Mouse (Mus musculus) forebrain, embryonic 15.5 days (tissue): ENCODE data around the gene Pcx. TPM values are rescaled to one million over a fixed set of nuclear protein-coding genes. Genes with fewer than 3 reads are reported as not detected.

Experiments
- ATAC-seq: fragments of 200-750 bp; cut with Nextera tagmentation; replicated peaks from 2 replicates; pipeline ENCODE4 v1.8.0; 2017; ENCODE audit warnings: mild to moderate bottlenecking, moderate TSS enrichment, moderate library complexity
- H3K27ac ChIP-seq: fragments of 300-500 bp; sonication (generic); replicated peaks from 2 replicates; pipeline ENCODE4 v1.5.1; 2015; ENCODE audit warnings: mild to moderate bottlenecking, inconsistent platforms
- H3K27me3 ChIP-seq: fragments of 300-500 bp; sonication (generic); 2 replicates; pipeline ENCODE4 v1.6.1; 2015; ENCODE audit warnings: inconsistent platforms
- H3K36me3 ChIP-seq: fragments of 300-500 bp; sonication (generic); 2 replicates; pipeline ENCODE4 v1.6.1; 2015; ENCODE audit warnings: mild to moderate bottlenecking, inconsistent platforms
- H3K4me1 ChIP-seq: fragments of 300-500 bp; sonication (generic); 2 replicates; pipeline ENCODE4 v1.6.1; 2015; ENCODE audit warnings: inconsistent platforms
- H3K4me2 ChIP-seq: fragments of 300-500 bp; sonication (generic); replicated peaks from 2 replicates; pipeline ENCODE4 v1.6.1; 2015; ENCODE audit warnings: mild to moderate bottlenecking, inconsistent platforms
- H3K4me3 ChIP-seq: fragments of 300-500 bp; sonication (generic); 2 replicates; pipeline ENCODE4 v1.5.1; 2015; ENCODE audit warnings: mild to moderate bottlenecking, inconsistent platforms
- H3K9ac ChIP-seq: fragments of 300-500 bp; sonication (generic); replicated peaks from 2 replicates; pipeline ENCODE4 v1.6.1; 2015; ENCODE audit warnings: mild to moderate bottlenecking, inconsistent platforms
- H3K9me3 ChIP-seq: fragments of 300-500 bp; sonication (generic); 2 replicates; pipeline ENCODE4 v1.6.1; 2016; ENCODE audit warnings: inconsistent platforms
- WGBS: fragments of 180-500 bp; shearing (Covaris S2); methylation state at CpG from one replicate; pipeline ENCODE4 v1.1.7; 2015; ENCODE audit warnings: mixed read lengths; 5-methylcytosine and 5-hydroxymethylcytosine counted together
- polyA plus RNA-seq: library from polyadenylated mRNA; unstranded; fragments of >200 nt; fragmentation: Nextera tagmentation; extraction: Ambion mirVana; gene quantifications from 2 replicates; pipeline ENCODE4 v1.2.1, GENCODE M21; 2015

The Pcx gene
- polyA plus RNA-seq, 1 experiment from 2014 or later = 28.4 TPM

DNA sequence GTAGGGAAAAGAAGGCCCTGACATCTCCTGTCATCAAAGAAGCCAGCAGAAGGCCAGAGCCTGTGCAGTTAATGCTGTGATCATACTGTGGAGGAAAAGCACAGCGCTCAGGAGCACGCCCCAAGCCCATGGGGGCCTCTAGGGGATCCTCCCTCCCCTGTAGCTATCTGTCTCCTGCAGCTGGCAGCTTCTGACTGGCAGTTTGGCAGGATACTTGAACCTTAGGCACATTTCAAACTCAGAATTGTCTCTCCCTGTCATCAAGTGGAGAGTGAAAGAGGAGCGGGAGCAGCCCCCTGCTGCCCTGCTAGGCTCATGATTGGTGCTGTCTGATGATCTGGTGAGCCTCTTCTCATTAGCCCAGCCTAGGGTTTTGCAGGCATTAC is 48.3 kb downstream of the Pcx start:
- Histone ChIP-seq H3K4me1 (peaks cover 24% of the 10 kb centered on the region), H3K9me3 (no peaks in the 10 kb centered on the region), H3K9ac (no peak overlapping the region; the same call in 1 of the 2 replicates), H3K27me3 (no peaks in the 10 kb centered on the region), H3K27ac (peak overlapping the region; percentile 66), H3K4me3 (no peak overlapping the region), H3K4me2 (no peak overlapping the region), H3K36me3 (no peaks in the 10 kb centered on the region)
- 58% methylated on average over 3 of the region's 3 CpGs for WGBS
- peak; percentile 53 for ATAC-seq

GRCm38 (mm10) chr19:4559011-4559410 is 48.7 kb downstream of the Pcx start:
- peak overlapping the region; percentile 66 for H3K27ac ChIP-seq
- ATAC-seq = no peak
- no peak overlapping the region for H3K9ac ChIP-seq
- H3K4me2 ChIP-seq = no peak overlapping the region
- H3K27me3 ChIP-seq = no peaks in the 10 kb centered on the region
- WGBS = 66% methylated on average over 3 of the region's 3 CpGs
- no peaks in the 10 kb centered on the region for H3K9me3 ChIP-seq
- peaks cover 24% of the 10 kb centered on the region for H3K4me1 ChIP-seq
- H3K36me3 ChIP-seq = no peaks in the 10 kb centered on the region
- H3K4me3 ChIP-seq = no peak overlapping the region

DNA sequence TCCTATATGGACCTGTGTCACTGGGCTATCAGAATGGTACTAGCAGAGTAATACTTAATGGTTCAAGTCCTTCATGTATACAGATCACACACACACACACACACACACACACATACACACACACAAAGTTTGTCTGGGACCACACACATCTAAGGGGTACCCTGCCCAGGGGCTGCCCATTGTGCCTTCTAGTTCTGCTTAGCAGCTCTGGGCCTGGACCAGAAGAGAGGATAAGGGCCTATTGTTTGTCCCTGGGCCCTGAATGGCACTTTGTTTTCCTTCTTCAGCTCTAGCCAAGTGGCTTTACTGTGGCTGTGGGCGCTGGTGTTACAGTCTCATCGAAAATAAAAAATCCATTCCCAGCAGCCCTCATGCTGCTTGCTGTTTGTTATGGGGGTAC is 49.3 kb downstream of the Pcx start:
- H3K27me3 ChIP-seq = no peaks in the 10 kb centered on the region
- ATAC-seq = 0 out of 2 replicates have a peak, but pooled peaks have one; percentile 46
- no peak overlapping the region for H3K4me2 ChIP-seq
- H3K36me3 ChIP-seq = no peaks in the 10 kb centered on the region
- no peak overlapping the region for H3K9ac ChIP-seq
- peaks cover 24% of the 10 kb centered on the region for H3K4me1 ChIP-seq
- no peaks in the 10 kb centered on the region for H3K9me3 ChIP-seq
- no peak overlapping the region; the same call in 1 of the 2 replicates for H3K27ac ChIP-seq
- H3K4me3 ChIP-seq = no peak overlapping the region
- 13% methylated on average over 2 of the region's 2 CpGs for WGBS

DNA sequence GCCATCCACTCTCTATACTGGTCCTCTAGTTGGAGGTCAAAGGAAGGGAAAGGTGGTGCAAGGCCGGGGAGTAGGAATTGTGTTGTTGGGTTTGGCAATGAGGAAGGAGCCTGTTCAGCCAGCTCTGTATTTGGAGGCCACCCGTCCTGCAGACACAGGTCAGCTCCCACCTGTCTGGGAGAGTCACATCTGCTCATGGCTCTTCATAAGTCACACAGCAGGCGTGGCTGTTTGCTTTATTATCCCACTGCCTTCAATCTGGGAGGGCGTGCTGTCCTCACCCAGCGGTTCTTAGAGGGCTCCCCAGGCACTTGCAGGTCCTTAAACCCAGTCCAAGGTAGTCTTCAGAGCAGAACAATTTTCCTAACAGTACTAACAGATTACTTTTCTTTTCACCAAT is 49.9 kb downstream of the Pcx start:
- Histone ChIP-seq H3K4me2 (no peak overlapping the region), H3K9ac (no peak overlapping the region), H3K4me1 (peaks cover 24% of the 10 kb centered on the region), H3K36me3 (no peaks in the 10 kb centered on the region), H3K9me3 (no peaks in the 10 kb centered on the region), H3K27me3 (no peaks in the 10 kb centered on the region), H3K4me3 (no peak overlapping the region), H3K27ac (no peak overlapping the region)
- 84% methylated on average over 5 of the region's 5 CpGs for WGBS
- ATAC-seq = no peak

DNA sequence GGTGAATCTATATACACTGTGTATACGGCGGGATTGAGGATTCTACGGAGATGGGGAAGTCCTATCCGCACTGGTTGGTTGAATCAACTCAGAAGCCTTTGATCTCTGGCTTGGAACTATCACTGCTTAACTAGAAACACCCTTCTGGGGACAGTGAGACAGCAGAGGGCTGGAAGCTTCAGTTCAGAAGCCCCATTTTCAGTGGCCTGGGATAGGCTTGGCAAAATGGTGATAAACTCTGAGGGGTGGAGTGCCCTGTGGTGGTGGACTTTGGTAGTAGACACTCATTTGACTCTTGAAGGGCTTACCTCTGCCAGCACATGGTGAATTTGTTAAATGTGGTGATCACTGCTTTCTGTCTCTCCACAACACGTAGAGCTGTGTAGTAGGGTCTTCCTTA is 55.4 kb downstream of the Pcx start:
- 92% methylated on average over 5 of the region's 5 CpGs for WGBS
- H3K27me3 ChIP-seq = no peaks in the 10 kb centered on the region

DNA sequence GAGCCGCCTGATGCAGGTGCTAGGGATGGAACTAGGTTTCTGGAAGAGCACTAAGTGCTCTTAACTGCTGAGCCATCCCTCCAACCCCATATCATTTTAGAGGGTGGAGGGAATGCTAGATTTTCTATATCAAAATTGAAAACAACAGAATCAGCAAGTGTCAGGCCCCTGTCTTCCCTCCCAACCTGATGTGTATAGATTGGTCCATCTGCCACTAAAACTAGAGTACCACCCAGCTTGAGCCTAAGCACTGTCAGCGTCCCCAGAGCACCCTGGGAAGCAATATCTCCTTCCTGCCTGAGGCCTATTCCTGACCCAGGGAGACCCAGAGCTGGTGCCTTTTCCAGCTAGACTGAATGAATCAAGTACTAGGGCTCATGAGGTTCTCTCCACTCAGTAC is 56.6 kb downstream of the Pcx start:
- peaks cover 13% of the 10 kb centered on the region for H3K4me1 ChIP-seq
- H3K9me3 ChIP-seq = no peaks in the 10 kb centered on the region
- H3K4me3 ChIP-seq = no peak overlapping the region
- no peak overlapping the region for H3K9ac ChIP-seq
- H3K27me3 ChIP-seq = no peaks in the 10 kb centered on the region
- 79% methylated on average over 2 of the region's 2 CpGs for WGBS
- no peak for ATAC-seq
- H3K4me2 ChIP-seq = no peak overlapping the region
- no peaks in the 10 kb centered on the region for H3K36me3 ChIP-seq
- H3K27ac ChIP-seq = no peak overlapping the region

More for the DNA sequence above, 55.4 kb downstream of the Pcx start:
- ATAC-seq = no peak
- no peak overlapping the region for H3K27ac ChIP-seq
- peaks cover 3% of the 10 kb centered on the region; the same call in 1 of the 2 replicates for H3K4me1 ChIP-seq
- H3K36me3 ChIP-seq = no peaks in the 10 kb centered on the region
- H3K4me3 ChIP-seq = no peak overlapping the region
- H3K4me2 ChIP-seq = no peak overlapping the region
- no peaks in the 10 kb centered on the region for H3K9me3 ChIP-seq
- no peak overlapping the region for H3K9ac ChIP-seq

DNA sequence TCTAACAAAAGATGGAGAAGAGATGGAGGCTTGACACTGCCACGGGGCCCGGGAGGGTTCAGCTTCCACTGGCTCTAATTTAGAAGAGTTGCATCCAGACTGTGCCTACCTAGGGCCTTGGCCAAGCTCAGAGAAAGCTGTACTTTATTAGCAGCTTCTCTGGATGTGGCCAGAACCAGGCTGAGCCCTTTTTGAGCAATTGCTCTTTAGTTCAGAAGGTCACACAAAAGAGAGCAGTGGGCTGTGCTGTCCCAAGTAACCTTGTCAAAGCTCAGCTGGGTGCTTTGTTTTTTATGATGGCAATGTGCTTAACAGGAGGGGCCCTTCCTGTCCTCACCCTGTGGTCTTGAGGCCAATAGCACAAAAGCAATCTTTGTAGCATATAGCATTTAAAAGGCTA is 57.4 kb downstream of the Pcx start:
- Histone ChIP-seq H3K4me2 (no peak overlapping the region), H3K9me3 (no peaks in the 10 kb centered on the region), H3K9ac (no peak overlapping the region), H3K4me3 (no peak overlapping the region), H3K27me3 (no peaks in the 10 kb centered on the region), H3K27ac (no peak overlapping the region), H3K36me3 (no peaks in the 10 kb centered on the region), H3K4me1 (peaks cover 17% of the 10 kb centered on the region)
- WGBS = 89% methylated on average over 2 of the region's 2 CpGs
- no peak for ATAC-seq

DNA sequence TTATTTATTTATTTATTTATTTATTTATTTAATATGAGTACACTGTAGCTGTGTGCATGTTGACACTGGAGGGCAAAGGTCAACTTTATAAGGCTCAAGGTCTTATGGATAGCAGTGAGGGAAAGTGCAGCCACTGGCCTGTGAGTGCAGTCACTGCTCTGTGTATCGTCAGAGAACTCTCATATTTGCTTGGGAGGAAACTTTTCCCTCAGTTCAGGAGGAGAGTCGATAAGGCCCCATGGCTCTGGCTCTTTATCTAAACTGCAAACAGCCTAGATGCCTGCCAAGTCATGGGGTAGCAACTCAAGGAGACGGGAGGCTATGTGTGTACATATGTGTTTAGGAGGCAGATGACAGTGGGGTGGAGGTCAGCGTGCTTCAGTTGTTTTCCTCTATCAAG is 58.6 kb downstream of the Pcx start:
- no peaks in the 10 kb centered on the region for H3K9me3 ChIP-seq
- H3K36me3 ChIP-seq = no peaks in the 10 kb centered on the region
- H3K4me2 ChIP-seq = no peak overlapping the region
- H3K27ac ChIP-seq = no peak overlapping the region
- WGBS = 78% methylated on average over 4 of the region's 4 CpGs
- no peak overlapping the region for H3K9ac ChIP-seq
- peaks cover 17% of the 10 kb centered on the region for H3K4me1 ChIP-seq
- no peaks in the 10 kb centered on the region for H3K27me3 ChIP-seq
- no peak for ATAC-seq
- H3K4me3 ChIP-seq = no peak overlapping the region

GRCm38 (mm10) chr19:4569356-4570236 is 59.3 kb downstream of the Pcx start:
- Histone ChIP-seq H3K9ac (no peak overlapping the region), H3K9me3 (no peaks in the 10 kb centered on the region), H3K27me3 (no peaks in the 10 kb centered on the region), H3K36me3 (no peaks in the 10 kb centered on the region), H3K4me2 (no peak overlapping the region), H3K4me3 (no peak overlapping the region), H3K4me1 (peaks cover 17% of the 10 kb centered on the region), H3K27ac (no peak overlapping the region)
- 74% methylated on average over 17 of the region's 17 CpGs for WGBS
- no peak for ATAC-seq

DNA sequence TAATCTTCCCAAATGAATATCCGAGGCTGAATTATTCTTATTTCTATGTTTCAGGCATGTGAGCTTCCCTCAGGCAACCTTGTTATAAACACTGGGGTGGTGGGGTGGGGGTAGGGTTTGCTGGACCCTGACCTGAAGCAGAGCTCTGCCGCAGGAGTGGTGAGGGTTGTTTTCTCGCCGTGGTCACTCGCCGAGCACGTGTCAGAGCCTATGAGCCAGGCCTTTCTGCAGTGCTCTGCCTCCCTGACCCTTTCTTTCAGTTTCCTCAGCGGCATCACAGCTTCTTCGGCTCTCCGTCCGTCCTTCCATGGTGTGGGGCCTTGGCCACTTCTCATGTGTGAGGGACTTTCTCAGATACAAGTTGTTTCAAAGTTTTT is 60.0 kb downstream of the Pcx start:
- H3K9me3 ChIP-seq = no peaks in the 10 kb centered on the region
- no peak overlapping the region for H3K4me3 ChIP-seq
- WGBS = 91% methylated on average over 11 of the region's 11 CpGs
- no peaks in the 10 kb centered on the region for H3K27me3 ChIP-seq
- no peak for ATAC-seq
- H3K4me2 ChIP-seq = no peak overlapping the region
- H3K9ac ChIP-seq = no peak overlapping the region
- peaks cover 17% of the 10 kb centered on the region for H3K4me1 ChIP-seq
- H3K27ac ChIP-seq = no peak overlapping the region
- no peaks in the 10 kb centered on the region for H3K36me3 ChIP-seq

- Histone ChIP-seq H3K27ac (no peak overlapping the region), H3K9ac (no peak overlapping the region), H3K4me2 (no peak overlapping the region), H3K4me3 (no peak overlapping the region), H3K36me3 (no peaks in the 10 kb centered on the region), H3K27me3 (no peaks in the 10 kb centered on the region), H3K4me1 (peaks cover 17% of the 10 kb centered on the region), H3K9me3 (no peaks in the 10 kb centered on the region)
- ATAC-seq = no peak
- WGBS = 89% methylated on average over 6 of the region's 6 CpGs
Observed at GRCm38 (mm10) chr19:4570815-4571214, 60.5 kb downstream of the Pcx start.

GRCm38 (mm10) chr19:4571658-4572057 is 61.4 kb downstream of the Pcx start:
- peak overlapping the region; percentile 21; the same call in 1 of the 2 replicates for H3K27ac ChIP-seq
- no peak overlapping the region for H3K9ac ChIP-seq
- no peak overlapping the region for H3K4me2 ChIP-seq
- no peaks in the 10 kb centered on the region for H3K9me3 ChIP-seq
- no peak overlapping the region for H3K4me3 ChIP-seq
- WGBS = 20% methylated on average over 1 of the region's 1 CpGs
- ATAC-seq = no peak
- H3K27me3 ChIP-seq = no peaks in the 10 kb centered on the region
- H3K36me3 ChIP-seq = no peaks in the 10 kb centered on the region
- H3K4me1 ChIP-seq = peaks cover 17% of the 10 kb centered on the region

DNA sequence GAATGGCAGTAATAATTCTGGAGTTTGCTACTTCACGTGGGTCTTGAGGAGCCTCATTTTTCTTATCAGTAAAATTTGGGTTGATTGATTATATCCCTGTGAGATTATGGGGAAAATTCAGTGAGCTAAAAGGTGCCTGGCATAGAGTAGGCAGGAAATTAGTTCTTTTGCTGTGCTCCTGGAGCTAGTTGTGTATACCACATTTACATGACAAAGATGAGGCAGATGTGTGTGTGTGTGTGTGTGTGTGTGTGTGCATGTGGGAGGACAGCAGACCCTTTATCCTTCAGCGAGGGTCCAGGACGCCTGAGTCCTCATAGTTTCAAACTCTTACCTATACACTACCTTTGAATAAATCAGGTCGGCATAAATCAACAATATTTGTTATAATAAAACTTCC is 61.8 kb downstream of the Pcx start:
- H3K27ac ChIP-seq = 0 out of 2 replicates have a peak overlapping the region, but pooled peaks have one; percentile 21
- H3K4me2 ChIP-seq = no peak overlapping the region
- H3K9ac ChIP-seq = no peak overlapping the region
- no peaks in the 10 kb centered on the region for H3K27me3 ChIP-seq
- H3K4me1 ChIP-seq = peaks cover 17% of the 10 kb centered on the region
- ATAC-seq = peak; percentile 38; the same call in 1 of the 2 replicates
- no peak overlapping the region for H3K4me3 ChIP-seq
- no peaks in the 10 kb centered on the region for H3K36me3 ChIP-seq
- WGBS = 26% methylated on average over 4 of the region's 4 CpGs
- H3K9me3 ChIP-seq = no peaks in the 10 kb centered on the region
